Mouse (Mus musculus) left cerebral cortex, postnatal 10 days (tissue): ENCODE data around the gene Cenpq. TPM values are rescaled to one million over a fixed set of nuclear protein-coding genes. Genes with fewer than 3 reads are reported as not detected.

ENCODE experiments used
- DNase-seq, 2 experiments: peaks; one replicate each; pipeline ENCODE4 v3.0.0; 2021 to 2022; ENCODE audit warnings: low spot score in 2 of 2, mixed read lengths in 1 of 2; ENCODE audit errors: extremely low spot score in 1 of 2
- intact Hi-C: fragments of 180-260 bp; cut with DNase I; formaldehyde crosslinking; loops from one replicate; pipeline ENCODE4 v1.15.1; 2025
- total RNA-seq, 2 experiments: library from RNA; stranded (reverse); gene quantifications; 2 replicates each; pipeline ENCODE4 v1.2.3; 2021

Cenpq gene
- total RNA-seq, 2 experiments from 2014 or later = 6.7 to 6.9 TPM

DNA sequence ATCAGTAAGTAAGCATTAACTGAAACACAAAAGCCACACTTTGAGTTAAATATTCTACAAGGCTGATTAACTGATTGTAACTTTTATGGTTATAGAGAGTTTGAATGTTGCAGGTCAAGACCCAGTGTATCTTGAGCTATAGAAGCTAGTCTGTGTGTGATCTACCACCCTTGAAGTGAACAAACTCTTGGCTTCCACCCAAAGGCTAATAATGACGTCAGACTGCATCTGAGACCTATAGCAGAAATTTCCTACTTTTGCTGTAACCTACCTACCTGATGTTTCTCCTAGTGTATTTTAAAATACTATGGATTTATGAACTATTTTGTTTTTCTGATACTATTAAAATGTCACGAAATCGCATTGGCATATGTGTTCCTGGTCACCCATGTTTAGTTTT lies 60.1 kb downstream of the Cenpq start:
- intact Hi-C loops = no loop called here
- no peak for DNase-seq

DNA sequence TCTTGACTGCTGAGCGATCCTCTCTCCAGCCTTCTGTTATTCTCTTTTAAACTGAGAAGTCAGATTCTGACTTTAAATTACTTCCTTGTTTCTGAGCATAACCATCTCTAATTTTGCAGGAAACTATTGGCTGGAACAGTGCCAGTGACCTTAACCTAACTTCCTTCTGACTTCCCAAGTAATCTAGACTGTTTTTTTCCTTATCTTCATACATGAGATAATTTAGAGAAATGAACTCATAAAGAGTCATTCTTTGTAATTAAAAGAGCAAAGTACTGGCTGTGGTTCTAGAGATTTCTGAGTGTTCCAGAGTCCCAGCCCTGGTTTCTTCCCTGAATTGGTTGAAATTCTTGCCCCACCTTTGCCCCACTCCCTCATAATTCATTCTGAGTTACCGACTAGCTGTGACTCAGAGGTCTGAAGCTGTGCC lies 61.2 kb downstream of the Cenpq start:
- DNase-seq = no peak
- intact Hi-C loops = no loop called here

Other genes starting within 250 kb of the Cenpq start
- gene Esp1, start 207.9 kb downstream of the Cenpq start, total RNA-seq = not detected
- gene Crisp2, start 128.0 kb downstream of the Cenpq start, total RNA-seq = not detected
- not detected for gene Rhag, start 123.9 kb downstream of the Cenpq start, total RNA-seq
- gene 9130008F23Rik, start 54.5 kb downstream of the Cenpq start, total RNA-seq = under 1 TPM; 0.43 to 0.56 TPM
- not detected for gene Glyatl3, start 20.7 kb downstream of the Cenpq start, total RNA-seq
- gene Mut, start 362 bp downstream of the Cenpq start, total RNA-seq = 10 to 100 TPM; 30.9 to 35.6 TPM